Mouse (Mus musculus) embryonic fibroblast, embryonic 13.5 days (primary cell): ENCODE measurements around the gene Cdc34b. TPM values are rescaled to one million over a fixed set of nuclear protein-coding genes. Genes with fewer than 3 reads are reported as not detected.

ENCODE experiments used
- H3K27ac ChIP-seq: 2 replicates; pipeline ENCODE4 v1.5.1; 2012; ENCODE audit warnings: low read length, control low read depth, inconsistent platforms; ENCODE audit not compliant: insufficient read depth
- H3K4me1 ChIP-seq: 2 replicates; pipeline ENCODE4 v1.6.1; 2011; ENCODE audit warnings: low read length; ENCODE audit not compliant: control insufficient read depth, insufficient read depth
- H3K4me3 ChIP-seq: 2 replicates; pipeline ENCODE4 v1.5.1; 2011; ENCODE audit warnings: mild to moderate bottlenecking, control low read depth, low read length; ENCODE audit not compliant: insufficient read depth
- CTCF ChIP-seq: IDR thresholded peaks from 2 replicates; pipeline ENCODE4 v1.5.1; 2011; ENCODE audit warnings: mild to moderate bottlenecking, control low read depth, low read length, moderate library complexity, borderline replicate concordance; ENCODE audit not compliant: insufficient read depth
- POLR2A ChIP-seq: IDR thresholded peaks from 2 replicates; pipeline ENCODE4 v1.6.1; 2011; ENCODE audit warnings: low read depth, mild to moderate bottlenecking, control low read depth, low read length, moderate library complexity
- polyA plus RNA-seq: library from polyadenylated mRNA; stranded (reverse); fragments of >200 nt; gene quantifications from 2 replicates; pipeline ENCODE4 v1.2.4, GENCODE M21; 2011; ENCODE audit warnings: low read depth; ENCODE audit not compliant: missing spikeins, insufficient read length

The Cdc34b gene
- polyA plus RNA-seq, 1 experiment = not detected

- Histone ChIP-seq H3K4me1 (no peaks in the 10 kb centered on the region), H3K27ac (no peak overlapping the region), H3K4me3 (no peak overlapping the region)
- TF ChIP-seq POLR2A (no peak), CTCF (no peak)
These were observed 8.8 kb upstream of the Cdc34b start for GRCm38 (mm10) chr11:94732773-94733172.

DNA sequence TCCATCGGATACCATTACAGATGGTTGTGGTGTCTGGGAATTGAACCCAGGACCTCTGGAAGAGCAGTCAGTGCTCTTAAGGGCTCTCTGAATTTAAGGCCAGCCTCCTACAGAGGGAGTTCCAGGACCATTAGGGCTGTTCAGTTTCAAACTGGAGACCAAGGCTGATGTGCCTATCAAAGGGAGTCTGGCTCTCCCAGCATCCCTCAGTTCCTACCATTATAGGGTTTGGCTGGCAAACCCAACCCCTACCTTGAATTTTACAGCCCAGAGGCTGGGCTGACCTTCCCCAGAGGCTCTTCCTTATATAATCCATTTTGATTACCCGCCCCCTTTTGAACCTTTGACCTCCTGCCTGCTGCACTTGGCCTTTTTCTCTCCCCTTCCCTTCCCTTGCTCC lies 5.8 kb upstream of the Cdc34b start:
- no peak overlapping the region for H3K4me3 ChIP-seq
- TF ChIP-seq POLR2A (no peak), CTCF (no peak)
- no peak overlapping the region for H3K27ac ChIP-seq
- no peaks in the 10 kb centered on the region for H3K4me1 ChIP-seq

- TF ChIP-seq CTCF (no peak), POLR2A (no peak)
- no peak overlapping the region for H3K27ac ChIP-seq
- 0 out of 2 replicates have a peak, but pooled peaks cover 5% of the 10 kb centered on the region for H3K4me1 ChIP-seq
- H3K4me3 ChIP-seq = no peak overlapping the region
These were observed 11.5 kb downstream of the Cdc34b start for GRCm38 (mm10) chr11:94752946-94753713.

- H3K27ac ChIP-seq = no peak overlapping the region
- H3K4me3 ChIP-seq = no peak overlapping the region
- TF ChIP-seq CTCF (no peak), POLR2A (no peak)
- H3K4me1 ChIP-seq = no peaks in the 10 kb centered on the region
These were observed 18.3 kb downstream of the Cdc34b start for GRCm38 (mm10) chr11:94759916-94760315.

DNA sequence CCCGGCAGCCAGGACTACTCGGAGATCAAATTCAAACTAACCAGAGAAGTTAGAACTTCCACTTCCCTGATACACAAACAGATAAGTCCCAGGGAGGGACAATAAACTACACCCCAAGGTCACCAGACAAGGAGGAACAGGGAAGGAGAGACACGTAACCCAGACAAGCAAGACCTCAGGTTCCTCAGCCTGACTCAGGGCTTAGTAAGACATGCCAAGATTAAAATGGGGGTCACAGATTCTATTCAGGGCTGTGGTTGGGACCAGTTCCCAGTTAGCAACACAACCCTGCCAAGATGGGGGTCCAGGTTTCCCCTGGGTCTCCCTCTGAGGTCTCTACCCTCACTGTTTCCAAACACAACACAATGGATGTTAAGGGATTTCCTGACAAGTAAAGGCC lies 18.8 kb downstream of the Cdc34b start:
- TF ChIP-seq CTCF = no peak
- no peak overlapping the region for H3K27ac ChIP-seq
- no peak overlapping the region for H3K4me3 ChIP-seq
- no peaks in the 10 kb centered on the region for H3K4me1 ChIP-seq

- H3K27ac ChIP-seq = no peak overlapping the region
- TF ChIP-seq POLR2A (no peak), CTCF (no peak)
- no peak overlapping the region for H3K4me3 ChIP-seq
- H3K4me1 ChIP-seq = no peaks in the 10 kb centered on the region
These were observed 19.2 kb downstream of the Cdc34b start for GRCm38 (mm10) chr11:94760799-94761198.

GRCm38 (mm10) chr11:94762281-94762680 lies 20.7 kb downstream of the Cdc34b start:
- no peak overlapping the region for H3K4me3 ChIP-seq
- no peak overlapping the region for H3K27ac ChIP-seq
- no peak for TF ChIP-seq CTCF
- no peak for TF ChIP-seq POLR2A
- no peaks in the 10 kb centered on the region for H3K4me1 ChIP-seq

GRCm38 (mm10) chr11:94762775-94763174 lies 21.2 kb downstream of the Cdc34b start:
- no peak for TF ChIP-seq POLR2A
- H3K4me1 ChIP-seq = no peaks in the 10 kb centered on the region
- H3K27ac ChIP-seq = no peak overlapping the region
- H3K4me3 ChIP-seq = no peak overlapping the region

- TF ChIP-seq POLR2A (no peak), CTCF (no peak)
- H3K4me3 ChIP-seq = no peak overlapping the region
- H3K27ac ChIP-seq = no peak overlapping the region
- H3K4me1 ChIP-seq = no peaks in the 10 kb centered on the region
These were observed 25.7 kb downstream of the Cdc34b start for GRCm38 (mm10) chr11:94767241-94767640.

- H3K4me1 ChIP-seq = no peaks in the 10 kb centered on the region
- H3K27ac ChIP-seq = no peak overlapping the region
- TF ChIP-seq CTCF = no peak
- H3K4me3 ChIP-seq = no peak overlapping the region
These were observed 30.9 kb downstream of the Cdc34b start for GRCm38 (mm10) chr11:94772363-94773055.

- no peak for TF ChIP-seq POLR2A
- TF ChIP-seq CTCF = no peak
- Histone ChIP-seq H3K4me1 (no peaks in the 10 kb centered on the region), H3K4me3 (no peak overlapping the region), H3K27ac (no peak overlapping the region)
These were observed 32.3 kb downstream of the Cdc34b start for GRCm38 (mm10) chr11:94773851-94774250.
